Mouse (Mus musculus) left cerebral cortex, postnatal 4 days (tissue): ENCODE data around the gene Stom. TPM values are rescaled to one million over a fixed set of nuclear protein-coding genes. Genes with fewer than 3 reads are reported as not detected.

ENCODE experiments used
- DNase-seq: peaks from one replicate; pipeline ENCODE4 v3.0.0-alpha.2; 2022
- intact Hi-C: fragments of 180-260 bp; cut with DNase I; formaldehyde crosslinking; loops from one replicate; pipeline ENCODE4 v1.15.1; 2025
- total RNA-seq, 2 experiments: library from RNA; stranded (reverse); gene quantifications; 2 replicates each; pipeline ENCODE4 v1.2.3; 2021

Stom gene
- total RNA-seq = 10 to 100 TPM in 1 of 2 experiments, 1 to 10 TPM in 1; 7.0 to 10.5 TPM

GRCm38 (mm10) chr2:35336388-35337280, at the start of gene Stom:
Gene Stom, minus strand, starts transcription at chr2:35336976.
- intact Hi-C loops = no loop called here
- DNase-seq = peak; percentile 100

- intact Hi-C loops = no loop called here
- no peak for DNase-seq
Measured at GRCm38 (mm10) chr2:35385441-35385871, 48.7 kb upstream of the Stom start.

- no peak for DNase-seq
Measured at GRCm38 (mm10) chr2:35379306-35379705, 42.5 kb upstream of the Stom start.

GRCm38 (mm10) chr2:35377600-35377999, 40.8 kb upstream of the Stom start:
- DNase-seq = no peak
- intact Hi-C loops = no loop called here

More at GRCm38 (mm10) chr2:35379306-35379705, 42.5 kb upstream of the Stom start:
- intact Hi-C loops = no loop called here

DNA sequence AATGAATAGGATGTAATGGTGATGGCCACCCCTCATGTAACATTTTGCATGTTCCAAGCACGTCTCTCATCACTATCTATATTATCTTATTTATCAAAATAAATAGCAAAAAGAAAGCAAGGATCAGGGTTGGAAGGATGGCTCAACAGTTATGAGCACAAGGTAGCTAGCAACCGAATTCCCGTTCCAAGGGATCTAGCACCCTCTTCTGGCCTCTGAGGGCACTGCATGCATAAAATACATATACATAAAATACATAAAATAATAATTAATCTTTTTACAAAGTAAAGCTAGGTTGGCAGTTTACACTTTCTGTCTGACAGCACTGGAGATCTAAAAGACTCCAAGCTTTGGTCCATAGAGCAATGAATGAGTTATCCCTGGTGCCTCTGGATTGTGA, 36.2 kb upstream of the Stom start:
- DNase-seq = peak; percentile 43

DNA sequence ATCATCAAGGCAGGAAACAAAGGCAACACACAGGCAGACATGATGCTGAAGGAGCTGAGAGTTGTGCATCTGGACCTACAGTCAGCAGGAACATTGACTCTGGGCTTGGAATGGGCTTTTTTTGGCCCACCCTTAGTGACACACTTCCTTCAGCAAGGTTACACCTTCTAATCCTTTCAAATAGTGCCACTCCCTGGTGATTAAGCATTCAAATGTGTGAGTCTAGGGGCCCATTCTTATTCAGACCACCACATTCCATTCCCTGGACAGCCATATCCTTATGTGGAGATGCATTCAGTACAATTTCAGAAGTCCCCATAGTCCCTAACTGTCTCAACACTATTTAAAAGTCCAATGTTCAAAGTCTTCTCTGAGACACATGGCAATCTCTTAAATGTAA, 33.9 kb upstream of the Stom start:
- DNase-seq = no peak
- intact Hi-C loops = no loop called here

More for the DNA sequence above, 36.2 kb upstream of the Stom start:
- intact Hi-C loops = no loop called here

GRCm38 (mm10) chr2:35367629-35368028, 30.9 kb upstream of the Stom start, which contains the start of gene 4930568D16Rik:
Gene 4930568D16Rik, minus strand, starts transcription at chr2:35367729.
- intact Hi-C loops = no loop called here
- no peak for DNase-seq

DNA sequence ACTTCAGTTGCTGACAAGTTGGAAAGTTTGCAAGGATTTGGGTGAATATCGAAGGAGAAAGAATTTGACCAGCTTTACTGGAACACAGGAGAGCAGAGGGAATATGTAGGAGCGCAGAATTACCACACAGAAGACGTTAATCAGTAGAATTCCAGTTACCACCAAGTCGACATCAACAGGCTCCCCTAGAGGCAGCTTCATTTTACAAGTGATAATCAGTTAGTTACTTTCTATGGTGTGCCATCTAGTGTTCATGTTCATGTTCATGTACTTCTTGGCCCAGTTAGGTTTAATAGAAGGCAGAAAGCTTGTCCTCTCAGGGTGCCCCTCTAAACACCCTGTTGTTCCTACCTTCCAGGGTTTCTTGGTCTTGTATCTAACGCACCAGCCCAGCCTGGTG, 12.4 kb upstream of the Stom start:
- intact Hi-C loops = no loop called here
- no peak for DNase-seq

DNA sequence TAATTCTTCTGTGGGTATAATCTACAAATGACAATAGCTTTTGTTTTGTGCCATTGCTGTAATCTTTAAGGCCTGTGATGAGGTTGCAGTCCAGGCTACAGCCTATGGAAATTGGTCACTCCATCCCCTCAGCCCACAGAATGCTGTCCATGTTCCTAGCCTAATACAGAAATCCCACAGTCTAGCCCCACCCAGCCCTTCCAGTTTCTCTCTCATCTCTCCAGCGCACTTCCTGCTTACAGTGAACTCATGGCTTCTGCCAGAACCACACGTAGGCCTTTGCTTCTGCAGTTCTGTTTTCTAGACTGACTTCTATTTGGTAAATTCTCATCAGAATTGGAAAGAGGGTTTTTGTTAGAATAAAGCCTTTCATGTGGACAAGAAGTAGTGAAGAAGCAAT, 9.2 kb upstream of the Stom start:
- intact Hi-C loops = no loop called here
- no peak for DNase-seq

DNA sequence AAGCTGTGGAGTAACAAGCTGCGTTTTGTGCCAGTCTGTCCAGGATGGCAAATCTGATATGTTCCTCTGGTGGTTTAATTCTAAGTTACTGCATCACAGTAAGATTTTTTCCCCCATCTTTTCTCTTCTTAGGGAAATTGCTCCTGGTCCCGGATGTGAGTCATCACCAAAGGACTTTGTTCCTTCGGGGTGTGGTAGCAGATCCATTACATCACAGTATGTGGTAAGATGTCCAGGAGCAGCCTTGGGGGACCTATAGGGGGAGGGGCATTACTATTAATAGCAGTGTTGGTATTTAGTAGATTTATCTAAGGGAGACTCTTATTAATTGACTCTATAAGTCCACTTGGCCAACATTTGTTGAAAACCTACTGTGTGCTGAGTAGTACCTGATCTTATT, 5.8 kb upstream of the Stom start:
- intact Hi-C loops = no loop called here
- DNase-seq = no peak

DNA sequence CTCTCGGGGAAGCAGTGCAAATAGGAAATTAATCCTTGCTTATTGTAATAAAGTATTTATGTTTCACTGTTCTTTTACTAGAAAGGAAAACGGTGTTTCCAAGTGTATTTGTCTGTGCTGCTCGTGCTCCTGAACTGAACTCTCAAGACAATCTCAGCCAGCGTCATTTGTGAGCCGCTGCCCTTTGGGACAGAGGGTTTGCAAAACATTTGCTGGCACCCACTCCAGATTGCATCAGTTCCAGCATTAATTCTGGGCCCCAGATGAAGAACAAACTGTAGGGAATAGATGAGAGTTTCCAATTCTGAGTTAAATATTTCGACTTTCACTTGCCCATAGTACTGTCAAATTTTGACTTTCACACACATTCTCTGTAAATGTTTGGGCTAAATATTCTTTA, 1.9 kb upstream of the Stom start:
- no peak for DNase-seq
- intact Hi-C loops = no loop called here

- intact Hi-C loops = no loop called here
- DNase-seq = no peak
Measured at GRCm38 (mm10) chr2:35338036-35338435, 1.3 kb upstream of the Stom start.

GRCm38 (mm10) chr2:35337419-35337818, 643 bp upstream of the Stom start:
- no peak for DNase-seq
- intact Hi-C loops = no loop called here

DNA sequence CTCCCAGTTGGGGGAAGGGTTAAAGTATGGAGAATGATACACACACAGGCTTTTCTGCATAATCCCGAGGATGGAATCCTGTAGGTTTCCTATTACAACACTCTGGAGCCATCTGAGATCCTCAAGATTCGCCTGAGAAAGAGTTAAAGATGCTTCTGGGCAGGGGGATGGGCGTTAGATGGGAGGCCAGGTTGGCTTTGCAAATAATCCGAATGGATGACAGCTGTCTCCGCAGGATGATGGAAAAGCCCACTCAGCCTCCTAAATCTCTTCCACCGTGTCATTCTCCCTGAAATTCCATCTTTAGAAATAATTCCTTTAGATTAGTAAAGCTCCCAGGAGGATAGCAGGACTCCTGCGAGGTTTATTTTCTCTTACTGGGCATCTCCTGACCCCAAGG, 1.2 kb downstream of the Stom start:
- intact Hi-C loops = no loop called here
- no peak for DNase-seq

DNA sequence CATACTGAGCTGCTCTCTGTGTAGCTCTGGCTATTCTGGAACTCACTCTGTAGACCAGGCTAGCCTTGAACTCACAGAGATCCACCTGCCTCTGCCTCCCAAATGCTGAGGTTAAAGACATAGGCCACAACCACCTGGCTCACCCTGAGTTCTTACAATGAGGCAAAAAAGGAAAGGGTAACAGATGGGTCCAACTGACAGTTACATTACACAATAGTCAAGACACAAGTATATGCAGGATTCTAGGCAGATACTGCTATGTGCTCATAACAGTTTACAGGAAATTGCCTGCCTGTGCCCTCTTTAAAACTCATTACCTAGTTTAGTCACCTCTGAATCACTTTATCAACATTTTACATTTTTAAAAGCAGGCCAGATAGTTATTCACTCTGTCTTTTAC, 3.1 kb downstream of the Stom start:
- intact Hi-C loops = no loop called here
- no peak for DNase-seq

GRCm38 (mm10) chr2:35331205-35331604, 5.6 kb downstream of the Stom start:
- DNase-seq = no peak
- intact Hi-C loops = no loop called here

DNA sequence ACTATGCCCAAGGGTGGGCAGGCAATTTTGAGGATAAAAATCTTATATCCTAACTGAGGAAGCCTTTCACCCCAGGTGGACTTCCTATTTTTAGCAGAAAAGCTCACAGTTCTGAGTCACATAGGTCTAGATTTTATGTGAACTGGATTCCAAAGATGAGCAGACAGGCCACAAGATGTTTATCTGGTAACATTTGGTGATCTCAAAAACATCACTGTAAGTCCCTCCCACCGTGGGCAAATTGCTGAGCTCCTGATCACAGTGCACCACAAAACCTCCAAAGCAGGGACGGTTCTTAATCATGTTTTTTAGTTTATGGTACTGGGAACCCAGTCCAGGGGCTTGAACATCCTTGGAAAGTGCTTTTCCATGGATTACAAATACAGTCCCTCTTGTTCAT, 7.7 kb downstream of the Stom start:
- DNase-seq = no peak
- intact Hi-C loops = no loop called here

DNA sequence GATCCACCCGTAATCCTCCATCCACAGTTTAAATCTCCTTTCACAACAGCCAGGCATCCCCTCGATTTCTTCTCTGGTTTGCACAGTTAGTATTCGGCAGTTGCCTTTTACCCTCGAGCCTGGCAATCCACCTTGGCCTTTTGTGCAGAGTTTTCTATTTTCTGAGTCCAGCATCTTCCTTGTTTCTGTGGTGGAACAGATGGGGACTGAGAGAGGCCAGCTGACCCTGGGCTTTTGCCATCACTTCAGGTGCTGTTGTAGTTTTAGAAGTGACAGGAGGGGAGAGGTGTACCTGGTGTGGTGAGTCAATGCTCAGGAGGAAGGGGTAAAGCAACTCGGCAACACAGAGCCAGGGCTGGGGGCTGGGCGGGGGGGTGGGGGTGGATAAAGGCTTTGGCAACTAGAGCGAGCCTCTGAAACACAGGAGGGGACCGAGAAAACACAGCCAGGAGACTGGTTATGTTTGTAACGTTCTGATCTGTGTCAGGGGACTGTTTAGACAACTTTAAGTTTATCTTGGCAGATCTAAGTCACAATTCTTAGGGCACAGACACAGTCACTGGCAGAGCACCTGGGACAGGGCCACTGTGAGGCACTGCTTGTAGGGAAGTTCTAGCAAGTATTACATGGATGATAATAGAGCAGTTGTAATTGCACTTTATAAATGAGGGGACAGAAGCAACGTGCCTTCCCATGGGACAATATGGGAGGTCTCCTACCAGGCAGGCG, 8.5 kb downstream of the Stom start:
- peak; percentile 21 for DNase-seq
- intact Hi-C loops = no loop called here

DNA sequence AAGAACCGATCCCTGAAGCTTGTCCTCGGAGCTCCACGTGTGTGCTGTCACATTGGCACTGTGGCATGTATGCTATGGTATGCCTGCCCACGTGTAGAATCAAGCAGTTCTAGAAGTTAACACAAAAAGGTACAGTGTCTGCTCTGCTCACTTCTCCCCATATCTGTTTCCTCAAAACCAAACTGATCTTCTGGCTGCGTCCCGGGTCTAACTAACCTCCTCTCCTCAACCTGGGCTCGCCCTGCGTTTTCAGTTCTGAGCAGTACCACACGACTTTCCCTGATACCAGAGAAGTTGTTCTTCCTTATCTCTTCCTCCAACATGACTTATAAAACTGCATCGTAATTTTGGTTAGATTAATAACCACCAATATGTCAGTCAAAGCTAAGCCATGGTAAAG, 9.2 kb downstream of the Stom start:
- no peak for DNase-seq
- intact Hi-C loops = no loop called here

- no peak for DNase-seq
- intact Hi-C loops = no loop called here
Measured at GRCm38 (mm10) chr2:35326931-35327330, 9.8 kb downstream of the Stom start.

DNA sequence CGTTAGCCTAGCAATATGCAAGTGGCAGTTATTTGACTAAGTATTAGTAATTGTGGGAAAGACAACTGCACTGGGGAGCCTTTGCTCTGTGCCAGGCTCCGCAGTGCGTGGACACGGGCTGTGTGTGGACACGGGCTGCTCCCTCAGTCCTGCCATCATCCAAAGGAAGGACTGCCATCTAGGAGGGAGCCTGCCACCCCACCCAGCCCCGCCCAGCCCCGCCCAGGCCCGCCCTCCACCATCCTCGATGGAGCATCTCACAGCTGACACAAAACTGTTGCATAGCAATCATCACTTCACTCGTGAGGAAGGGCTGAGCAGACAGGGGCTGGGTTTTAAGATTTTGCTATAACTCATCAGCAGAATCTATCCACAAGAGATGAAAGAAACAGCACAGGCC, 10.8 kb downstream of the Stom start:
- DNase-seq = no peak
- intact Hi-C loops = no loop called here
